Mouse (Mus musculus): Measurements from ENCODE around the gene Colec11.

- TF ChIP-seq CTCF (IDR thresholded peaks at IDR 0.05 in 2 of 3, conservative IDR thresholded peaks at IDR 0.05 in 1 of 3; ENCODE audit: control insufficient read depth in 1 of 3, insufficient read depth in 1 of 3, low read depth in 2 of 3, low read length in 3 of 3, poor library complexity in 1 of 3, severe bottlenecking in 1 of 3) (no peak), POLR2A (IDR thresholded peaks at IDR 0.05; ENCODE audit: control insufficient read depth in 1 of 2, insufficient read depth in 1 of 2, low read depth in 1 of 2, low read length in 2 of 2, poor library complexity in 1 of 2) (no peak), RAD21 (IDR thresholded peaks at IDR 0.05; ENCODE audit: low read depth, low read length) (no peak), EP300 (IDR thresholded peaks at IDR 0.05; ENCODE audit: low read depth in 1 of 2, low read length in 2 of 2) (no peak)
Observed at GRCm38 (mm10) chr12:28587949-28588348, 35.2 kb downstream of the Colec11 start.
